Mouse (Mus musculus) retina, postnatal 1 day (tissue): ENCODE results near the gene Prkcz.

Source experiments
- DNase-seq: peaks from one replicate; pipeline ENCODE4 v3.0.0-alpha.2; 2012

The Prkcz gene

GRCm38 (mm10) chr4:155239494-155239893, 121.7 kb downstream of the Prkcz start:
- no peak for DNase-seq

DNA sequence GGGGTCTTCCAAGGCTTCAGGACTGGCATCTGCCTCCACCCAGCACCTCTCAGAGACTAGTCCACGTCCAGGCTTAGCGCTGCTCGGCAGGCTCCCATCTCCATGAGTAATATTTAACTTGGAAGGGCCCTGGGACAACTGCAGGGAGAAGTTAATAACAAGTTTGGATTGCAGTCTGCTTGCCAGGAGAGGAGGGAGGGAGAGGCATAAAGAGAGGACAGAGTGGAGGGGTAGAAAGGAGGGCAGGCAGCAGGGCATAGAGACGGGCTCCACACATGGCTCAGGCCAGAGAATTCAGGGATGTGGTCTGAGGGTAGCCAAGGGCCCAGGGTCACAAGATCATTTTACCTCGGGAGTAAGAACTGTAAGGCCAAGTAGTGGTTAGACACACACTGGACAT, 122.9 kb downstream of the Prkcz start:
- DNase-seq = no peak

DNA sequence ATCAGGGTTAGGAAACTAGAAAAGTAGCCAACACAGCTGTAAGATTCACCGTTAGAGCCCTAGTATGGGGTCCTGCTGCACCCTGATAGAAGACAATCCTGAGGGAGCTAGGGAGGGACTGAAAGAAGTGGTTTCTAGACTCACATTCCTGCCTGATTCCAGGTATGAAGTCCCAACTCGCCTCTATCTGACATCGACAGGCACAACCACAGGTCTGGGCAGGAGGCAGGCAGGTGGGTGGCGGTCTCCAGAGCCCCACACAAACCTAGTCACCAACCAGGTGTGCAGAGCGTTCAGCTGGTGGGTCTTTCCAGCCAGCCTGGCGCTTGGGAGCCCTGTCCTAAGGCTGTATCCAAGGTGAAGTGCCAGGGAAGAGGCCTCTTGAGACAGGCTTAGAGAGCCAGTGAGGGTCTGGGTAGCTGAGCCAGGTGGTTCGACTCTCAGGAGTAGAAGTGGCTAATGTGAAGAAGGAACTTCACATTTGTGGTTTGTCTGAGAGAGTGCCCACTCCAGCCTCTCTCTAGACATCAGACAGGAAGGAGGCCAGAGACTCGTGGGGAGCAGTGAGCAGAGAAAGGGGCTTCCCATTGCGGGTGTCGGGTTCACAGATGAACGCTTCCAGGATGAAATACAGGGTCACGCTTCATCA, 124.3 kb downstream of the Prkcz start:
- DNase-seq = no peak

- DNase-seq = peak; percentile 92
These were observed 125.6 kb downstream of the Prkcz start for GRCm38 (mm10) chr4:155235311-155236119.

DNA sequence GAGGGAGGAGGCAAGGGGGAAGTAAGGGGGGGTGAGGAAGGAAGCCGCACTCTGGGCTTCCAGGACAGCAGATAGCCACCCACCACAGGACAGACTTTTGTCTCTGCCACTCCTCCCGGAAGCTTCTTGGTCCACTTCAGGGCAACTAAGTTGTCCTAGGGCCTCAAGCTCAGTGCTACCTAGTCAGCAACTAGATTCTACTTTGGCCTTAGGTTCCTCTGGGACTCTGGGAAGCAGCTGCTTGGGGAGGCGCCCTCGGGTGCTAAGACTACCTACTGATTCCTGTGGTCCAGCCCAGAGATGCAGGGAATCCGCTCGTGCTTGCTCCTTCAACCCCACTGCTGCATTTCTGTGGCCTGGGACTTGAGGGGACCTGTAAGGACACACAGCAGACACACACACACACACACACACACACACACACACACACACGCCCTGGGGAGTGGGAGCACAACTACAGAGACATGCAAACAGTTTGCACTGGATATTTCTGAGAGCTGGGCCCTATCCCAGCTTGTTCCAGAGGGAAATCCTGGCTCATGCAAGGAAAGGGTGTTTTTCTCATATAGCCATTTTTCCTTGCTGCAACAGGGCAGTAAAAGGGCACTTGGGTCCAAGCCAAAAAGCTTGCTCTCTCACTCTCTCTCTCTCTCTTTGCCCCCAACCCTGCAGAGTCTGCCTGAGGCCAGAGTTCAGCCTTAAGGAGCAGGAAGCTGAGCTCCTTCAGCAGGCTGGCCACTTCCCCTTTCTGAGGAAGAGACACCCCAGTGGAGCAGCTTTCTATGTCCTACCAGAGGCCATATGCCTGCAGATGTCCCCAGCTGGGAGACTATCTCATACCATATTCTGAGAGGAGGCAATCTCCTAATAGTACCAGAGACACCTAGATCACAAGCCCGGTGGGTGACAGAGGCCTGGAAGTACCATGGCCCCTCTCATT, 126.5 kb downstream of the Prkcz start:
- DNase-seq = peak; percentile 58

DNA sequence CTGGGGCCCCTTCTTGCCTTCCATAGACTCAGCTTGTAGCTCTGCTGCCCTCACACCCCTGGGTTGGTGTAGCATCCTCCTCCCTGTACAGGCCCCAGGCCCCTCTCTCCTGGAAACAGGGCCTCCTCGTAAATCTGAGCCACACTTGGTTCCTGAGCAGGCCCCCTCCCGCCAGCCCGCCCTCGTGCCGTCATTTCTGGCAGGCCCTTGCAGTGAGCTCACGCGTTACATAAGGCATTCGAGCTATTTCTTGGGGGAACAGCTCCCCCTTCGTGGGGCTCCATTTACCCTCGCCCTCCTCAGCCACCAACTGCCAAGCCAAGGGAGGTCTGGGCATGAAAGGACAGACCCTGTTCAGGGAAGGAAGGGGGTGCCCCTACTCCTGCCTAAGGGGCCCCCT, 127.3 kb downstream of the Prkcz start:
- peak; percentile 70 for DNase-seq

- DNase-seq = no peak
These were observed 132.7 kb downstream of the Prkcz start for GRCm38 (mm10) chr4:155228461-155228860.

GRCm38 (mm10) chr4:155227986-155228385, 133.2 kb downstream of the Prkcz start:
- DNase-seq = no peak

- DNase-seq = no peak
These were observed 135.2 kb downstream of the Prkcz start for GRCm38 (mm10) chr4:155225918-155226317.

DNA sequence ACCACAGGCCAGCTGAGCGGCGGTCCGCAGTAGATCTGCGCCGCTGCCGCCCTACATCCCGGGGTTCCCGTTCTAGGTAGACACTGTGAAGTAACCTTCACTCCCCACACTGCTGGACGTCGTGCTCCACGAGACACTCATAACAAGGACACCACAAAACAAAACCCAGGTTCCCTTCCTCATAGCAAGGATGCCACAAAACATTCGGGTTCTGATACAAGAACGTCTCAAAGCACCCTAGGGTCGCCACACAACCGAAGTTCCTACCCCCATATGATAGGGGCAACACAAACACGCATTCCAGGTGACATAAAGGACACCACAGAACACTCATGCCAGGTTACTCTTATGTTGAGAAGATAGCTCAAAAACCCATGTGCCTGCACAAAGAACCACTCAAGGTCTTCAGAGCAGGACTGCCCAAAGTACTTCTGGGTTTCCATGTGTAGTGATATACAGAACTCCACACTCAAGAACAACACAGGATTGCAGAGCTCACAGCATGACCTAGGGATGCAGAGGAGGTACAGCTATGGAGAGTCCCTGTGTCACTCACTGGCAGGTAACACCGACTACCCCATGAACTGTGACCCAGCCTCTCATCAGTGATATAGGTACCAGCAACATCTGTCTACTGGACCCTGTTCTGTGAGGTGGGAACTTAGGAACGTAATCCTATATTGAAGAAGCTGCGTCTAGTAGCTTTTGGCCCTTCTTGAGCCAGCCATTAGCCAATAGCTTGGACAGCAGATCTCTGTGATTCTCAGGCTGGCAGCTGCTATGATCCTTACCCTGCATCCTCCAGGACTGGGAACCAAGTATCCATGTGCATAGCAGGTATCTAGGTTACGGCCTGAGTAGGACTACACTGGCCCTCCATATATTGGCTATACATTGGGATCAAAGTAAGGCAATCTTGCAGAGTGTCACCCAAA, 137.3 kb downstream of the Prkcz start:
- peak; percentile 25 for DNase-seq

- DNase-seq = peak; percentile 99
These were observed 138.1 kb downstream of the Prkcz start for GRCm38 (mm10) chr4:155222841-155223593.

DNA sequence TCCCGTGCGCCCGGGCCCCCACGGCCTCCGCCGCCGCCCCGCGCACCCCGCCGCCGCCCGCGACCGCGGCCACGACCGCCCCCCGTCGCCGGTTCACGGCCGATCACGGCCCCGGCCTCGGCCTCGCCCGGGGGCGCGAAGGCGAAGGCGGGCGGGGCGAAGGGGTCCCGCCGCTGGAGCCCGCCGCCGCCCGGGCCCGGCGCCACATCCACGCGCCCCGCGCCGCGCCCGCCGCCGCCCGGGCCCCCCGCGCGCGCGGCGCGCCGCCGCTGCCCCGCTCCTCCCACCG, 138.7 kb downstream of the Prkcz start, which contains the start of gene Ski:
Ski (minus strand) TSS at position 41 of the 289 bp plus-strand sequence.
- DNase-seq = no peak

DNA sequence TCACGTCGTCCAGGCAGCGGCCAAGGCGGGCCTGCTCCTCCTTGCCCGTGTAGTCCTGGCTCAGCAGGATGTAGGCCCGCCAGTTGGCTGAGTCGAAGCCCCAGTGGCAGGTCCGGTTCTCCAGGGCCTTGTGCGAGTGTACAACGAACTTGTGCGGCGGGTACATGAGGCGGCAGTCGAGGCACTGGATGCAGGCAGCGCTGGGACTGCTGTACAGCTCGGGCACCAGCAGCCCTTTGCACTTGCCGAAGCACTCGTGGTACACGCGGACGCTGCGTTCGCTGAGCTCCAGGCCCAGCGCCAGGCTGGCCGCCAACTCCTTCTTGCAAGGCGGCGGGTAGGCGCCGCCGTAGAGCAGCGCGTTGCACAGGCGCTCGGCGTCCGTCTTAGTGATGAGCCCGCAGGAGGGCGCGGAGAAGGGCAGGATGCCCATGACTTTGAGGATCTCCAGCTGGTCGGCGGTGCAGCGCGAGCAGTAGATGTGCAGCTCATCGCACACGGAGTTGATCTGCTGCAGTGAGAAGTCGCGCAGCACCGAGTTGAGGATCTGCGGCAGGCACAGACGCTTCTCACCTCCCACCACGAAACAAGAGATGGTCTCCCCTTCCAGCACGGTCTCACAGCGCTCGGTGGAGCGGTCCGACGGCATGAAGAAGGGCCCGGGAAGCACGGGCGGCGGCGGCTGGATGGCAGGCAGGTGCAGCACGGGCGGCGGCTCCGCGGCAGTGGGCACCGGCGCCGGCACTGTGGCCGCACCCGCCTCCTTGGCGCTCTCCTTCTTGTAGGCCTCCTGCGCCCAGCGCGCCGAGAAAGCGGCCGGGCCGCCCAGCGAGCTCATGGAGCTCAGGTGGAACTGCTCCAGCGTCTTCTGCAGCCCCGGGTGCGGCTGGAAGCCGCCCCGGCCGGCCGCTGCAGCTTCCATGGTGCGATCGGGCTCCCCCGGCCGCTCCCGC, 139.3 kb downstream of the Prkcz start:
- DNase-seq = peak; percentile 73

GRCm38 (mm10) chr4:155221106-155221505, 140.1 kb downstream of the Prkcz start:
- peak; percentile 11 for DNase-seq

DNA sequence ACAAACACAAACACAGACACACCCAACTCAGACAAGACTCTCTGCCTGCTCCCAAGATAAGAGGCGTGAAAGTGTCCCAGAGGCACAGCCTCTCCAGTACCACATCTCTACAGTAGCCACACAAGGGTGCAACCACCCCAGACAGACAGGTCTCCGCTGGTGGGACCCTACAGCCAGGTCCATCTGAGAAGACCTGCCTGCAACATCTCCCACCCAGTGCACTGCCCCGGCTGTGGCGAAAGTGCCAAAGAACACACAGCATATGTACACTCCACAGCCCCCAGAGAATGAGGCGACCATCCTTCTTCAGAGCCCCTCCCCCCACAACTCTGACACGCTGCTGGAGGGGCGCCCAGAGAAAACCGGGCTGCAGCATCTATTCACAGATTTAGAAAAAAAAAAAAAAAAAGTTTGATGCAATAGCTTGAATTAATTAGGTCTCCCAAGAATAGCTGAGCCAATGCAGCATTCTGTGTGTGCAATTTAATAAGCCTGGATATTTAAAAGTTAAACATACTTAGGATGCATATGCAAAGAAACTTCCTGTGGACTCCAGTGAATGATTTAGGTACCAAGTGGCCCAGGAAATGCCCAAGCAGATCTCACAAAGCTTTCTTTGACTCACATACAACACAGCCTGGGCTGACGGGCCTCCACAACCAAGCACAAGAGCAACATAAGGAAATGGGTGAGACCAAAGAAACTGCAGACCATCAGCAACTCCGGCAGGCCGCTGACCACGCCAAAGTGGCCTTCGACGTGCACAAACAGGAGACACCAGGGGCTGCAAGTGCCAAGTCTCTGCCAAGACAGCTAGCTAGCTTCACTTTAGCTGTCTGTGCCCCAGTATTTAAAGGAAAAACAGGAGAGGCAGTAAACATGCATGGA, 140.7 kb downstream of the Prkcz start:
- peak; percentile 47 for DNase-seq

- no peak for DNase-seq
These were observed 141.6 kb downstream of the Prkcz start for GRCm38 (mm10) chr4:155219271-155220212.

- DNase-seq = no peak
These were observed 142.9 kb downstream of the Prkcz start for GRCm38 (mm10) chr4:155218104-155218732.
